Mouse (Mus musculus) ovary, postnatal 14 days (tissue): ENCODE data around the gene Ak5.
"Not testable (repeated sequence)": the region's sequence is repeated elsewhere in the genome, so short reads cannot be mapped to it uniquely, and the experiment has no call there.

Source experiments
- DNase-seq: peaks from one replicate; pipeline ENCODE4 v3.0.0; 2022; ENCODE audit warnings: low spot score

Gene Ak5

DNA sequence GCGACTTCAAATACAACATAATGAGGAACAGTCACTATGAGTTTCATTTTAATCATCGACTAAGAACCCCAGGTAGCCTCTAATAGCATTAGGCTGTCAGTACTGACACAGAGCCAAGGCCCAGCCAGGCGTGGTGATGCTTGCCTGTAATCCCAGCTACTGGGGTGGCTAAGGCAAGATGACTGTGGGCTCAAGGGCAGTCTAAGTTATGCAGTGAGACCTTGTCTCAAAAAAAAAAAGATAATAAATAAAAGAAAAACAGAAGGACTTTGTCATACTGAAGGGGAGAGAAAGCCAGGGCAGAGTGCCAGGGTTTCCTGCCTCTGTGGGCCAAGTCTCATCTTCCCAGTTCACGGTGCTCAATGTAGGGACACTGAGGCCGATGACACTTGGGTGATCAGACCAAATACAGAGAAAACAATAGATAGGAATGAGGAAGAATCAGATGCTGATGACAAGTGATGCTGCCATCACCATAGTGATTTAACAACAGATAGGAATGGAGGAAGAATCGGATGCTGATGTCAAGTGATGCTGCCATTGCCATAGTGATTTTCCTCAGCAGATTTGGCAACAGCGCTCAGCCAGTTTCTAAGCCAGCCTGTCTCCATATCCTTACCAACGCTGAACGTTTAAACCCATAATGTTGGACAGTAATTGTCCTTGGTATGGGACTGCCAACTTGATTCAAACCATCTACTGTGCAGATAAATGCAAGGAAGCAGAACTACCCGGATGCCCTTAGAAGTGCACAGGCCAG, 42.9 kb downstream of the Ak5 start:
- no peak for DNase-seq

DNA sequence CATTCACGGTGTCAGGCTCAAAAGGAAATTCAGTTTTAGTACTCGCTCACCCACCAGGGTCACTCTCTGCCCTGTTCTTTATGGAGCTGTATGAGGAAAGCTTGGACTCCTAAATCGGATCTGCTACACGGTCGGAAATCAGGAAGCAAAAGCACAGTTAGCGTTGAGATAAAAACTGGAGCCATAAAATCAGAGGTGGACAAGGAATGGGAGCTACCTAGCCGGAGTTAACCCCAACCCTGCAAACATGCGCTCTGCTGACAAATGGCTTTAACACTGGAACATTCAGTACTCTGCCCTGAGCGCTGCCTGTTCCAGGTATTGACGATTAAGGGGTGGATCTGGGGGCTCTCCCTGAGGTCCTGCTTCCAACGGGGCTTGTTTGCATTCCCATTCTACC, 47.6 kb downstream of the Ak5 start:
- no peak for DNase-seq

DNA sequence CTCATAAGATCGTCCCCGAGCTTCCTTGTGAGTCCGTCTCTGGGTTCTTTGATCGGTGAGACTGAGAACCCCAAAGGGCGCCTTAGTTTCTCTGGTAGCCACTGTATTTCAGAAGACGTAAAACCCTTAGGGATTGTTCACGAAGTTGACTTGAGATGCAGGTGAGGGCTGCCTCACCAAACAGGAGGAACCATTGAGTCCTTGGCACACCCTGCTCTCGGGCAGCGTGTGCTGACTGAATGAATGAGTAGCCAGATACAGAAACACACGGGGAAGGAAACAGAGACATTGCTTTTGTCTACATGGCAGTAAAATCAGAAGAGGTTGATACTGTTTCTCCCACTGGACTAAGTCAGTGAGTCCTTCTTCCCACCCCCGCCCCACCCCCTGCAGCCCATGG, 48.1 kb downstream of the Ak5 start:
- DNase-seq, result no peak

GRCm38 (mm10) chr3:152609076-152609475, 59.1 kb downstream of the Ak5 start:
- no peak for DNase-seq

- DNase-seq, result no peak
These were observed 62.3 kb downstream of the Ak5 start for GRCm38 (mm10) chr3:152605849-152606248.

DNA sequence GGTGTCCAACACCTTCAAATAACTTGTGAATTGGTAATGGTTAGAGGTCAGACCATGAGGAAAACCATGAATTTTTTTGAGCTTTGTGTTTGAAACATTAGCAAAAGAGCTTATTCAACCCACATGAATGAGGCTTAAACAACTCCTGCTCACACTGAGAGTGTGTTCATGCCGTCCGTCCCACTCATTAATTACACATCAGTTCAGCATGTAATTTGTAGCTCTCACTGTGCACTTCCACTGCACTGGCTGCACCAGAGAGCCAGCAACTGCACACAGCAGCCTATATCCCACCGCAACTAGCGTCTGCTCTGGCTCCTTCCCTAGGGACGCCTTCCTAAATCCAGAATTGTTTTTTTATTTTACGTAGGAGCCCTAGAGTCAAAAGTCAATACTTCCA, 68.5 kb downstream of the Ak5 start:
- no peak for DNase-seq

DNA sequence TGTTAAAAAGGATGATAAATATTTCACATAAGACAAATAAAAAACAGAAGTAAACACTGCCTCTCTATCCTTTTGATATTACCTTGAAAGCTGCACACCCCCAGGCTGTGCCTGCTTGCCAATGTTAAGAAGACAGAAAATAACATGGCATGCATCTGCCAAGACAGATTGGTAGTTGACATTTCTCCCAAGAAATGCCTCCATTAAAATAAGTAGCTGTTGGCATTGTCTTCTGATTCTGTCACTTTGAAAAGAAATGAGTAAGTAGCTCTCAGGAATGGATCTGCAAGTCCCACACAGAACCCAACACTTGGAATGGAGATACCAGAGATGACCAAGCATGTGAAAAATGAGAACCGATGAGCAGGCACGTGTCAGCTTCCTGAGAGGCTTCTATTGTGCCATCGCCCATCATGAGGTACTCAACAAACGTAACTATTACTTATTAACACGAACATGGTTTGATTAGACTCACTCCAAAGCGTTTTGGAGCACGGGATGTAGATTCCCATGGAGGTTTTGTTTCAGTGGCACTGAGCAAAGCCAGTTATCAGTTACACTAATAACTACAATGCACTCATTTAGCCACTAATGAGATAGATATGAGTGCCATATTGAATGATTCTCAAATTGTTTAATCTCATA, 71.6 kb downstream of the Ak5 start:
- no peak for DNase-seq

DNA sequence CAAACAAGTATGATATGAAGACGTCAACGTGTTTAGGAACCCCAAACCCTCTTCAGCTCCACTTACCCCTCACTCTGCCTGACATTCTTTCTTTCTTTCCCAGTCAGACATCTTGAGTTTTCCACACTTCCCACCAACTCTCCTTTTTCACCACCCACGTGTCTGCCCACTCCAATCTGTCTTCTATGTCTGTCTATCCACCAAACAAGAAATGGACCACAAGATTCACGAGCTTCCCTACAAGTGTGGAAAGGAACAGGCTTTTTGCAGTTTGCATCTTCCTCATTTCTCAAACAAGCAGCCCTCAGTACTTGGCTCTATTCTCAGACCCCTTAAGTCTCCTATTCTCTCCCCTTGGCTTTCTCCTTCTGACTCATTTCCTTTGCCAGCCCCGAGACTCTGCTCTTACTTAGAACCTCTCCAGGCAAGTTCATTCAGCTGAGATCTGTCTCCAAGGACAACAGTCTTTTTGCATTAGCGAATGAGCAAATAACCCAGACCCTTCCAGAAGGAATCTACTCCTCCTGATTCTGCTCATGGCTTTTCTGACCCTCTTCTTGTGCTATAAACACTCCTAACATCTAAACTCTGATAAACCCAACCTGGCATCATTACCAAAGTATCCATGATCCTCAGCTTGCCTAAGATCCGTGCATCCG, 75.3 kb downstream of the Ak5 start:
- DNase-seq, result no peak

- DNase-seq, result no peak
These were observed 77.7 kb downstream of the Ak5 start for GRCm38 (mm10) chr3:152590491-152590890.

- DNase-seq, result not testable (repeated sequence)
These were observed 79.1 kb downstream of the Ak5 start for GRCm38 (mm10) chr3:152589101-152589500.

DNA sequence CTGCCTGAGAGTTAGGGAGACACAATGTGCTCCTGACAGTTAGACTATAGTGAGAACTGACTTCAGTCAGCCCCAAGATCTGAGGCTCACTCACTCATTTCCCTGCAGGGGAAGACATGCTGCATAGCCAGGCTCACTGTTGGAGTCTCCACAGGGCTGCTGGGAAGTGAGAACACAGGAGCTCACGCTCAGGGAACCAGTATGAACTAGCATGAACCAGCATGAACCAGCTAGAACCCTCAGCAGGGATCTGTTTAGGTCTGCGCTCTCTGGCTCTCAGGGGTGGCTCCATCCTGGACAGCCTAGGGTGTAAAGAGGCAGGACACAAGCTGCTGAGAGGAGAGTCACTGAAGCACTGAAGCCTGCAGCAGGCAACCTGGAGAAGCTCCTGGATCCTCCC, 81.2 kb downstream of the Ak5 start:
- no peak for DNase-seq

DNA sequence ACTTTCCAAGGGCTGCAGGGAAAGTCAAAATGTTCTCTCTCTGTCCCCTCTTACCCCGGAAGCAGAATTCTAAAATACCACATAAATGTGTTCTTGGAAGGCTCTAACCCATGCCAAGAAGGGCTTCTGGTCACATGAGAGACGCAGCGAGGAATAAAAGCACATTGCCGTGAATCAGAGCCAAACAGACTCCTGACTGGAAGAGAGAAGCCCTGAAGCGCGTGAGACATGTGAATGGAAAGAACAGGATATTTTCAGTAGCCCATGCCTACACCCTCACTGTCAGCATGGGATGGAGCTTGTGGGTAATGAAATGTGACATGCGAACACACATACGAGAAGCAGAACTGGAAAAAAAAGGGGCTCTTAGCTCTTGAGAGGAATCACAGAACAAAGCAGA, 82.0 kb downstream of the Ak5 start:
- no peak for DNase-seq

GRCm38 (mm10) chr3:152585581-152585980, 82.6 kb downstream of the Ak5 start:
- DNase-seq, result no peak

DNA sequence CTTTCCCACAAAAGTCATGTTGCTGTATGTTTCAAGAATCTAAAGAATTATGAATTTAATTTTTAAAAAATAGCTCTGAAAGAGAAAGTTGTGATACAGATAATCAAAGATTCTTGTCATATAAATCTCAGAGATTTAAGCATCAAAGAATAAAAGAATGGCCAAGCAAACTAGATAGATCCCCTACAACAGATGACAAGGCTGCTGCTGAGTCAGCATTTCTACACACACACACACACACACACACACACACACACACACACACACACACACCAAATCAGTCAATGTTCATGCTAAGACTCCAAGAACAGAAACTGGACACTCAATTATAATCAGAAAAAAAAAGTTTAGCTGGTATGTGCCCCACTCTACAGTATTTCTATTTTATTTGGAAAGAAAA, 85.1 kb downstream of the Ak5 start:
- DNase-seq, result no peak

DNA sequence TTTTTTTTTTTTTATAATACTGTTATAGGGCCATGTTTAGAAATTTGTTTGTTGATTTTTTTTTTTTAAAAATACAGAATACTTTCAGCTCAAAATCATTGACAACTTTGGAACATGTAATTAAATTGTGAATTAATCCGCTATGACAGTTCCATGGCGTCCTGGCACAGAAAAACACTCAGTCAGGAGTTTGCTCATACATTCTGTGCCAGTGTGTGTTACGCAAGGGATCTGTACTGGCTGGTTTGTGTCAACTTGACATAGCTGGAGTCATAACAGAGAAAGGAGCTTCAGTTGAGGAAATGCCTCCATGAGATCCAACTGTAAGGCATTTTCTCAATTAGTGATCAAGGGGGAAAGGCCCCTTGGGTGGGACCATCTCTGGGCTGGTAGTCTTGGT, 86.3 kb downstream of the Ak5 start:
- not testable (repeated sequence) for DNase-seq

DNA sequence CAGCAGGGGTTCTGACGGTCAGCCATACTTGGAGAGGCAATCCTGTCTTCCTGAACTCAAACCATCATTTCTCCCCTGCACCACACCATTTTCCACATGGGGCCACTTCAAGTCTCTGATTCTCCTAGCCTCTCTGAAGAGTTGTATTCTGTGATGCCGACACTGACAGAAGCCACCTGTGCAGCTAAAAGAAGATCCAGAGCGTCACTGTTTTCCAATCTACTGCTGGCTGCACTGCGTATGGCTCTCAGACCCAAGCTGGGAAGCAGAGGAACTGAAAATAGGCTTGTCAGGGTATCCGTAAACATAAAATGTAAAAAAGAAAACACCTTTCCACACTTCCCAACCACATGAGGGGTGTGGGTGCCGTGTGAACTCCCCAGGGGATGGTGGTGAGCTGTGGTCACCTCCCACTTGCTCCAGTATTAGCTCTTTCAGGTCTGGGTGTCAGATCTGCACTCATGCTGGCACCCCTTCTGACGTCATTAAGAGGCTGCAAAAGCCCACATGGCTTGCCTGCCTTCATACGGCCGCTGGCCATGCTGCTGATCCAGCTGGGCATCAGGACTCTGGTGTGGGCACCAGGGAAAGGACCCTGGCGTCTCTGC, 88.1 kb downstream of the Ak5 start:
- no peak for DNase-seq

- no peak for DNase-seq
These were observed 89.6 kb downstream of the Ak5 start for GRCm38 (mm10) chr3:152578282-152579228.

GRCm38 (mm10) chr3:152577763-152578162, 90.4 kb downstream of the Ak5 start:
- DNase-seq, result no peak

GRCm38 (mm10) chr3:152577273-152577672, 90.9 kb downstream of the Ak5 start:
- DNase-seq, result no peak

- DNase-seq, result no peak
These were observed 98.9 kb downstream of the Ak5 start for GRCm38 (mm10) chr3:152569242-152569605.

DNA sequence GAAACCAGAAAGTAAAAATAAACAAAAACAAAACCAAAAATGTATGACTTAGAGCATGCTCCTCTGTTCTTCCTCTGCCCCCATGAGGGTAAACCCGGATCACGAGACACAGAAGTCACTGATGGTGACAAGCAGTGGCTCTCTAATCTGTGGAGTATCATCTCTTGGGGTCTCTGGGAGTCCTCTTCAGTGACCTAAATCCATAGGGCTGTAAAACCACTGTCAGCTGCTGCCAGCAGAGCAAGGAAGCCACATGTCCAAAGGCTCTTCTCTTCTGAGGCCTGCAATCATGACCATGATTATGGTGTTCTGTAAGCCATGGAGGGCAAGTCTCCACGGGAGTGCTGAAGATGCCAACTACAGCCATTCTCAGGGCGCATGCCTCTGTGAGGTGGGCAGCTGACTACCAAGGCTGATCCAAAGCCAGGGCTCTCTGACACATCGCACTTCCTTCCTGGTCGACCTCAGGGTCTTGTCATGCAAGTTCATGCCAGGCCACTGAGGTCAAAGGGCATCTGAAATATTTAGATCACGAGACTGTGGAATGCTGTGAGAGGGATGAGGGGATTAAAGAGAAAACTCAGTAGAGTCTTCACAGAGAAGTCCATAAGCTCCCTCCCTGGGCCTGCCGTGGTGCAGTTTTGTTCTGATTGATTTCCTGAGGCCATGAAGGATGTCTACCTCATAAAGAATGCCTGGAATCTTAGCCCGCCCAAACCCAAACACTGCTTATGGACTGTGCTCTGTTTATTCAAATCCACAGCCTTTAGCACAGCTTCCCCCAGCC, 99.5 kb downstream of the Ak5 start:
- DNase-seq, result no peak
